Mouse (Mus musculus) kidney, adult 2 months (tissue): ENCODE measurements around the gene H2-DMb1.

Experiments
- CTCF ChIP-seq: fragments of 200-500 bp; conservative IDR thresholded peaks from 2 replicates; pipeline ENCODE4 v1.5.1; 2011; ENCODE audit warnings: low read depth, mild to moderate bottlenecking, control low read depth, low read length, moderate library complexity, mixed read lengths; ENCODE audit not compliant: insufficient read depth, insufficient read length
- POLR2A ChIP-seq: fragments of 200-500 bp; IDR thresholded peaks from one replicate; pipeline ENCODE4 v1.6.1; 2011; ENCODE audit warnings: low read depth, low read length, control low read depth

GRCm38 (mm10) chr17:34123111-34123510 lies 29.8 kb upstream of the H2-DMb1 start:
- no peak for TF ChIP-seq CTCF
- TF ChIP-seq POLR2A: no peak
